Mouse (Mus musculus) ES-E14 (cell line): Measurements from ENCODE around the gene Vat1.

ENCODE experiments used
- CHD2 ChIP-seq: IDR thresholded peaks from 2 replicates; pipeline ENCODE4 v1.6.1; 2014; ENCODE audit warnings: mild to moderate bottlenecking, low read depth, low read length, inconsistent platforms
- HCFC1 ChIP-seq: IDR thresholded peaks from 2 replicates; pipeline ENCODE4 v1.6.1; 2012; ENCODE audit warnings: low read length, inconsistent platforms, borderline replicate concordance; ENCODE audit not compliant: insufficient read depth
- MAFK ChIP-seq: IDR thresholded peaks from 2 replicates; pipeline ENCODE4 v1.6.1; 2014; ENCODE audit warnings: mild to moderate bottlenecking, low read depth, low read length, inconsistent platforms; ENCODE audit not compliant: insufficient read depth
- ZC3H11A ChIP-seq: IDR thresholded peaks from 2 replicates; pipeline ENCODE4 v1.6.1; 2012; ENCODE audit warnings: low read depth, mild to moderate bottlenecking, inconsistent platforms, low read length, borderline replicate concordance
- ZNF384 ChIP-seq: IDR thresholded peaks from 2 replicates; pipeline ENCODE4 v1.6.1; 2012; ENCODE audit warnings: low read depth, low read length, inconsistent platforms

DNA sequence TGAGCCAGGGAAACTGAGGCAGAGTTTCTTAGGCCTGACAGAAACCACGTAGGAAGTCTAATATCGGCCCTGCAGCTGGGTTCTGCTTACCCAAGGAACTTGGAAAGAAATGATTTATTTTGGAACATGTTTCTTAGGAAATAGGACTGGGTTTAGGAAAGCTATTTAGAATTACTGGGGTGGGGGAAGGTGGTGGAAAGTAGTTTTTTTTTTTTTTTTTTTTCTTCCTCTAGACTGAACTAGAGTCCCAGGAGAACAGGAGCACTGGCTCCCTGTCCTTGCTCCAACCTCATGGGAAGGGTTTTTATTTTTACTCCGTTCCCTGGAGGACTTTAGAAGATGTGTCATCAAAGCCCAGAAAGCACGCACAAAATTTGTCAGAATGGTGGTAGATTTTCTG lies 3.1 kb upstream of the Vat1 start:
- TF ChIP-seq HCFC1 (no peak), ZNF384 (no peak), ZC3H11A (no peak), CHD2 (no peak), MAFK (no peak)
